Mouse (Mus musculus) CH12.LX (cell line): ENCODE data around the gene Kbtbd8. TPM values are rescaled to one million over a fixed set of nuclear protein-coding genes. Genes with fewer than 3 reads are reported as not detected.

Source experiments
- DNase-seq: peaks from one replicate; pipeline ENCODE4 v3.0.0-alpha.2; 2013; ENCODE audit errors: extremely low read depth
- H3K27ac ChIP-seq: 2 replicates; pipeline ENCODE4 v1.5.1; 2012; ENCODE audit warnings: low read depth, mild to moderate bottlenecking, control low read depth, moderate library complexity; ENCODE audit not compliant: insufficient read depth
- H3K27me3 ChIP-seq: replicated peaks from 2 replicates; pipeline ENCODE3; 2012; ENCODE audit warnings: inconsistent platforms
- H3K36me3 ChIP-seq, 2 experiments: replicated peaks in 1 of 2; 2 replicates each; pipeline versions ENCODE3 to v1.6.1; 2012; ENCODE audit warnings: inconsistent platforms in 1 of 2, low read length in 1 of 2, mild to moderate bottlenecking in 1 of 2, mixed read lengths in 1 of 2, moderate library complexity in 1 of 2; ENCODE audit not compliant: control insufficient read depth in 1 of 2, insufficient read depth in 1 of 2
- H3K4me1 ChIP-seq, 2 experiments: 2 replicates each; pipeline ENCODE4 v1.6.1; 2012; ENCODE audit warnings: inconsistent platforms in 1 of 2, moderate library complexity in 1 of 2; ENCODE audit not compliant: insufficient read depth in 2 of 2, control insufficient read depth in 1 of 2
- H3K4me2 ChIP-seq: 2 replicates; pipeline ENCODE4 v1.6.1; 2012; ENCODE audit warnings: low read depth, mild to moderate bottlenecking, control low read depth; ENCODE audit not compliant: poor library complexity, insufficient read depth, severe bottlenecking
- H3K4me3 ChIP-seq, 3 experiments: fragments of 150-350 bp in 1 of 3; sonication (generic) in 1 of 3; replicated peaks in 1 of 3; 2 replicates each; pipeline versions ENCODE3 to v1.5.1; 2011 to 2012; ENCODE audit warnings: low read depth in 2 of 3, low read length in 2 of 3, mild to moderate bottlenecking in 2 of 3, moderate library complexity in 2 of 3, control low read depth in 1 of 3, improper control_type of control experiment in 1 of 3, inconsistent platforms in 1 of 3, mixed read lengths in 1 of 3; ENCODE audit not compliant: poor library complexity in 1 of 3
- H3K79me2 ChIP-seq: replicated peaks from 2 replicates; pipeline ENCODE4 v1.6.1; 2012; ENCODE audit warnings: mild to moderate bottlenecking, moderate library complexity; ENCODE audit not compliant: control insufficient read depth, poor library complexity, insufficient read depth, severe bottlenecking; ENCODE audit errors: extremely low read depth
- H3K9ac ChIP-seq: 2 replicates; pipeline ENCODE4 v1.6.1; 2012; ENCODE audit warnings: low read depth, mild to moderate bottlenecking, control low read depth, moderate library complexity; ENCODE audit not compliant: insufficient read depth
- H3K9me3 ChIP-seq: replicated peaks from 2 replicates; pipeline ENCODE3; 2012; ENCODE audit warnings: low read length, inconsistent platforms, mixed read lengths
- BHLHE40 ChIP-seq: IDR thresholded peaks from 2 replicates; pipeline ENCODE4 v1.6.1; 2011; ENCODE audit warnings: mild to moderate bottlenecking, low read depth, low read length, improper control_type of control experiment
- CTCF ChIP-seq, 2 experiments: IDR thresholded peaks in 1 of 2; conservative IDR thresholded peaks in 1 of 2; 2 replicates each; pipeline ENCODE4 v1.5.1; 2011 to 2012; ENCODE audit warnings: low read depth in 2 of 2, low read length in 2 of 2, improper control_type of control experiment in 1 of 2, inconsistent platforms in 1 of 2, mild to moderate bottlenecking in 1 of 2, moderate library complexity in 1 of 2
- E2F4 ChIP-seq: IDR thresholded peaks from 2 replicates; pipeline ENCODE4 v1.6.1; 2011; ENCODE audit warnings: low read depth, low read length, improper control_type of control experiment; ENCODE audit not compliant: insufficient replicate concordance
- EP300 ChIP-seq: IDR thresholded peaks from 2 replicates; pipeline ENCODE4 v1.6.1; 2011; ENCODE audit warnings: low read length, improper control_type of control experiment
- HCFC1 ChIP-seq: IDR thresholded peaks from 2 replicates; pipeline ENCODE4 v1.6.1; 2012; ENCODE audit warnings: low read depth, mild to moderate bottlenecking, inconsistent platforms, low read length, improper control_type of control experiment
- IRF4 ChIP-seq: IDR thresholded peaks from 2 replicates; pipeline ENCODE4 v1.6.1; 2014; ENCODE audit warnings: low read depth, mild to moderate bottlenecking, inconsistent platforms, low read length, improper control_type of control experiment
- KAT2A ChIP-seq: IDR thresholded peaks from 2 replicates; pipeline ENCODE4 v1.6.1; 2012; ENCODE audit warnings: low read length, improper control_type of control experiment, inconsistent platforms; ENCODE audit not compliant: insufficient replicate concordance
- MAX ChIP-seq: IDR thresholded peaks from 2 replicates; pipeline ENCODE4 v1.6.1; 2011; ENCODE audit warnings: low read length, improper control_type of control experiment
- MEF2A ChIP-seq: IDR thresholded peaks from 2 replicates; pipeline ENCODE4 v1.6.1; 2014; ENCODE audit warnings: low read depth, mild to moderate bottlenecking, inconsistent platforms, low read length, improper control_type of control experiment, borderline replicate concordance
- MXI1 ChIP-seq: IDR thresholded peaks from 2 replicates; pipeline ENCODE4 v1.6.1; 2011; ENCODE audit warnings: mild to moderate bottlenecking, low read depth, low read length, improper control_type of control experiment
- MYC ChIP-seq: IDR thresholded peaks from 2 replicates; pipeline ENCODE4 v1.6.1; 2011; ENCODE audit warnings: low read depth, mild to moderate bottlenecking, improper control_type of control experiment, low read length
- NRF1 ChIP-seq: IDR thresholded peaks from 2 replicates; pipeline ENCODE4 v1.6.1; 2014; ENCODE audit warnings: low read depth, mild to moderate bottlenecking, inconsistent platforms, low read length, improper control_type of control experiment, moderate library complexity
- PAX5 ChIP-seq: IDR thresholded peaks from 2 replicates; pipeline ENCODE4 v1.6.1; 2012; ENCODE audit warnings: low read length, inconsistent platforms, mixed read lengths
- RCOR1 ChIP-seq: conservative IDR thresholded peaks from 2 replicates; pipeline ENCODE4 v1.6.1; 2012; ENCODE audit warnings: low read depth, mild to moderate bottlenecking, inconsistent platforms, low read length, improper control_type of control experiment
- TBP ChIP-seq: conservative IDR thresholded peaks from 2 replicates; pipeline ENCODE4 v1.6.1; 2011; ENCODE audit warnings: low read depth, low read length, improper control_type of control experiment
- UBTF ChIP-seq: IDR thresholded peaks from 2 replicates; pipeline ENCODE4 v1.6.1; 2012; ENCODE audit warnings: low read depth, mild to moderate bottlenecking, inconsistent platforms, low read length, improper control_type of control experiment, moderate library complexity
- USF1 ChIP-seq: IDR thresholded peaks from 2 replicates; pipeline ENCODE4 v1.6.1; 2014; ENCODE audit warnings: low read depth, mild to moderate bottlenecking, inconsistent platforms, low read length, improper control_type of control experiment
- USF2 ChIP-seq: conservative IDR thresholded peaks from 2 replicates; pipeline ENCODE4 v1.6.1; 2011; ENCODE audit warnings: low read depth, low read length, improper control_type of control experiment
- ZNF384 ChIP-seq: IDR thresholded peaks from 2 replicates; pipeline ENCODE4 v1.6.1; 2012; ENCODE audit warnings: low read depth, low read length, improper control_type of control experiment, inconsistent platforms
- dilution Hi-C: fragments of 300-500 bp; cut with MboI; formaldehyde crosslinking; loops from 2 replicates; pipeline ENCODE4 v1.14.3; 2020; ENCODE audit warnings: low sequenced_read_pairs; ENCODE audit not compliant: extremely low pct_unique_long_range_greater_than_20kb, extremely low pct_ligation_motif_present
- in situ Hi-C: fragments of 300-500 bp; cut with MboI; formaldehyde crosslinking; loops from 3 replicates; pipeline ENCODE4 v1.14.3; 2019; ENCODE audit warnings: low sequenced_read_pairs, low pct_ligation_motif_present, low pct_unique_long_range_greater_than_20kb, mixed read lengths
- polyA plus RNA-seq: library from polyadenylated mRNA; unstranded; fragments of >175 nt; gene quantifications from 2 replicates; pipeline ENCODE4 v1.2.1, GENCODE M21; 2012; ENCODE audit warnings: low read depth; ENCODE audit not compliant: insufficient read length
- total RNA-seq, 2 experiments: library from RNA; depleted of rRNA; stranded (reverse); fragments of 300-350 nt in 1 of 2; fragments of >200 nt in 1 of 2; gene quantifications; 2 replicates each; pipeline ENCODE4 v1.2.3; 2012 to 2014

Kbtbd8 gene
- total RNA-seq (2012; rRNA removed) = 1.9 and 3.5 TPM in 2 replicates
- 12.3 and 12.6 TPM in 2 replicates for total RNA-seq (2014; rRNA removed)
- polyA plus RNA-seq = 4.2 and 5.0 TPM in 2 replicates

DNA sequence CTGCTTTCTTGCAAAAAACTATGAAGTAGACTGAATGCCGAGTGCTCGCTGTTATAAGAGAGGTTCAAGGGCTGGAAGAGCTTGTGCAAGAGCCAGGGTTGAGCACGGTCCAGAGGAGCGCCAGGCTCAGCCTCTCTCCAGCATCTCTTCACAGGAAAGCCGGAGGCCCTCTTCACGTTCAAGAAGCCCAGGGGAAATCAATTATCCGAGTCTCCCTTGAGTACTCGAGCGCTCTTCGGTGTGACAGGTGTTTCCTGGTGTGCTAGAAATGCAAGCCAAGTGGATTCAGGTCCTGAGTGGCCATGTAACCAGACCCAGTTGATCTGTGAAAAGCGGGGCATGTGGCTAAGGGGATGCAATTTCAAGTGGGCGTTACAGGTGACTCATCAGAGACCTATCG is at the start of gene Kbtbd8:
Gene Kbtbd8, plus strand, starts transcription at position 295 of the 400 bp plus-strand sequence.
- peak within 1 kb of the TSS; percentile 85 for H3K4me2 ChIP-seq
- H3K27me3 ChIP-seq = no peaks in the 10 kb centered on the region
- no peaks in the 10 kb centered on the region for H3K9me3 ChIP-seq
- peak within 1 kb of the TSS; percentile 58 to 80 (median 72) for H3K4me3 ChIP-seq
- H3K9ac ChIP-seq = peak within 1 kb of the TSS; percentile 36; the same call in 1 of the 2 replicates
- no peak for DNase-seq
- dilution Hi-C loops (no loop called here), in situ Hi-C loops (no loop called here)
- peaks cover 0 to 11% of the 10 kb centered on the region in 2 experiments for H3K36me3 ChIP-seq
- peaks cover 2% of the 10 kb centered on the region; the same call in 1 of the 2 replicates for H3K79me2 ChIP-seq
- TF ChIP-seq MAX = no peak
- 0 out of 2 replicates have a peak, but pooled peaks have one; percentile 6 for TF ChIP-seq BHLHE40
- H3K4me1 ChIP-seq = peaks cover 0 to 17% of the 10 kb centered on the region in 2 experiments; a peak in 2 of 4 replicates
- no peak within 1 kb of the TSS for H3K27ac ChIP-seq

DNA sequence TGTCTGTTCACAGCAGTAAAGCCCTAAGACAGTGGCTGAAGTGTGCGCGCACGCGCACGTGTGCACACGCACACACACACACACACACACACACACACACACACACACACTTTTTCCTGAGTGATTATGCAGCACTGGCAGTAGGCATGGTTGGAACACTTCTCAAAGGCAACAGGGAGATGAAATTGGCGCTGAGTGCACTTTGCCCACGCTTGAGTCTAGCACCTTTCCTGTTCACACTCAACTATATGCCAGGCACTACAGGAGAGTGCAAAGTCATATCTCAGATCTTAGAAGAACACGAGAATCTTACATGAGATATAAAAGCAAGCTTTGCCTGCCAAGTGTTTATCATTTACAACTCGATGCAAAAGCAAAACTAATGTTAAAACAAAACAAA is 47.3 kb upstream of the Kbtbd8 start:
- dilution Hi-C loops = no loop called here
- Histone ChIP-seq H3K4me1 (no peaks in the 10 kb centered on the region), H3K4me3 (no peak overlapping the region), H3K36me3 (no peaks in the 10 kb centered on the region), H3K27ac (no peak overlapping the region), H3K9me3 (no peaks in the 10 kb centered on the region), H3K9ac (no peak overlapping the region), H3K4me2 (no peak overlapping the region), H3K27me3 (no peaks in the 10 kb centered on the region), H3K79me2 (no peaks in the 10 kb centered on the region)
- no peak for TF ChIP-seq PAX5
- no peak for TF ChIP-seq MXI1
- no peak for TF ChIP-seq CTCF (conservative IDR thresholded peaks at IDR 0.05 in 1 of 2, IDR thresholded peaks at IDR 0.05 in 1 of 2; ENCODE audit: low read depth in 2 of 2, low read length in 2 of 2)
- DNase-seq = no peak
- in situ Hi-C loops = no loop called here

DNA sequence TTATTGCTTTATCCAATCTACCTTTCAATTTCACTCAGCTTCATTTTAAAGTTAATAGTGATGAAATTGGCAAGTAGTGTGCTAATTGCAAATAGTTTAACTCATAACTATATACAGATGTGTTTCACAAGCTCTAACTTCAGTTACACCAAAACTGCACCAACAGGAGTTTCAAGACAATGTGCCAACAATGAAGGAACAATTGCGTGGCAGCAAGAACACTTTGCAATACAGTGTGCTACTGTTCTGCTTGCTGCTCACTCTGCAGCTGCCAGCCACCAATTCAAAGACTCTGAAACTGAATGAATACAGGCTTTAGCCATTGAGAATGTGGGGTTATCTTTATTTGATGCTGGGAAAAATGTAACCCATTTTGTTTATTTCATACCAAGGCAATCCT is 31.8 kb upstream of the Kbtbd8 start:
- Histone ChIP-seq H3K4me1 (no peaks in the 10 kb centered on the region), H3K79me2 (no peaks in the 10 kb centered on the region), H3K27me3 (no peaks in the 10 kb centered on the region), H3K4me2 (no peak overlapping the region), H3K36me3 (no peaks in the 10 kb centered on the region), H3K27ac (no peak overlapping the region), H3K9me3 (no peaks in the 10 kb centered on the region), H3K9ac (no peak overlapping the region), H3K4me3 (no peak overlapping the region)
- TF ChIP-seq MEF2A (no peak), TBP (no peak), USF1 (no peak), UBTF (no peak), KAT2A (no peak), EP300 (no peak), RCOR1 (no peak), MAX (no peak), MYC (no peak), IRF4 (no peak), HCFC1 (no peak), USF2 (no peak), PAX5 (no peak), E2F4 (no peak), NRF1 (no peak), ZNF384 (no peak)
- in situ Hi-C loops = no loop called here
- no peak for DNase-seq
- dilution Hi-C loops = no loop called here
